In genomic region chr12:3238361-3239051, GRCm38 (mm10) we compare ENCODE assay signal across 12 mouse cellular contexts.
DNase-seq lines count a peak whose midpoint lies in the region; ATAC-seq and TF ChIP-seq lines count a peak whose summit lies in the region.
"Had no signal": no experiment of that assay in that cellular context is flagged by ENCODE, and none has a peak within 500 bp of the region (broad histone marks: within the 10 kb centered on the region; RNA-seq: fewer than 3 reads in every experiment).

No protein-coding gene starts in this region.

- no peak for ATAC-seq in hindbrain, postnatal 0 days
- peak; percentile 6 for ATAC-seq in CD4-positive, CD25-positive, alpha-beta regulatory T cell, adult 4 months
- ATAC-seq in megakaryocyte progenitor cell, adult 5-6 weeks (replicated peaks; ENCODE audit: poor library complexity), result 0 out of 2 replicates have a peak, but pooled peaks have one; percentile 0

- H3K4me3 ChIP-seq in hindbrain, embryonic 10.5 days, result no peak overlapping the region
- H3K4me3 ChIP-seq in hindbrain, postnatal 0 days (ENCODE audit: low read length), result no peak overlapping the region
- no peak overlapping the region for H3K4me3 ChIP-seq in heart, embryonic 10.5 days
- H3K4me3 ChIP-seq: limb, embryonic 12.5 days had no signal

- H3K4me1 ChIP-seq in hindbrain, embryonic 10.5 days (replicated peaks), result peaks cover 6% of the 10 kb centered on the region; the same call in 1 of the 2 replicates
- H3K4me1 ChIP-seq in hindbrain, postnatal 0 days (ENCODE audit: insufficient read depth, low read length), result 0 out of 2 replicates have a peak, but pooled peaks cover 3% of the 10 kb centered on the region
- H3K4me1 ChIP-seq in heart, embryonic 10.5 days, result peaks cover 4% of the 10 kb centered on the region; the same call in 1 of the 2 replicates
- H3K4me1 ChIP-seq: limb, embryonic 12.5 days had no signal

- peaks cover 44% of the 10 kb centered on the region for H3K36me3 ChIP-seq in hindbrain, embryonic 10.5 days
- H3K36me3 ChIP-seq in hindbrain, postnatal 0 days (ENCODE audit: insufficient read depth, low read length), result peaks cover 16% of the 10 kb centered on the region; the same call in 1 of the 2 replicates
- H3K36me3 ChIP-seq in heart, embryonic 10.5 days, result peaks cover 46% of the 10 kb centered on the region

- H3K27ac ChIP-seq in hindbrain, embryonic 10.5 days, result no peak overlapping the region
- no peak overlapping the region for H3K27ac ChIP-seq in hindbrain, postnatal 0 days
- H3K27ac ChIP-seq in heart, embryonic 10.5 days, result no peak overlapping the region
- H3K27ac ChIP-seq: limb, embryonic 12.5 days; macrophage had no signal

- no peak overlapping the region for H3K4me2 ChIP-seq in hindbrain, postnatal 0 days (ENCODE audit: low read depth, low read length)
- H3K4me2 ChIP-seq: limb, embryonic 12.5 days had no signal

- H3K9me3 ChIP-seq in hindbrain, embryonic 10.5 days, result peaks cover 48% of the 10 kb centered on the region
- H3K9me3 ChIP-seq in hindbrain, postnatal 0 days (ENCODE audit: low read length), result no peaks in the 10 kb centered on the region
- peaks cover 24% of the 10 kb centered on the region for H3K9me3 ChIP-seq in heart, embryonic 10.5 days

- peak; percentile 15 for DNase-seq in hindbrain, embryonic 10.5 days (ENCODE audit: low spot score)
- DNase-seq in hindbrain, postnatal 0 days (ENCODE audit: low spot score), result no peak
- DNase-seq in T-cell, adult 2 months (ENCODE audit: low spot score), result peak; percentile 67
- no peak for DNase-seq in urinary bladder, postnatal 25 days (ENCODE audit: low spot score)
- DNase-seq in heart, embryonic 10.5 days (ENCODE audit: low spot score), result no peak
- DNase-seq in adipocyte (ENCODE audit: low spot score), result no peak
- DNase-seq: gastrocnemius, postnatal 25 days; kidney, adult 18-20 months had no signal

- WGBS in hindbrain, embryonic 10.5 days, result 92% methylated on average over 16 of the region's 16 CpGs
- WGBS in hindbrain, postnatal 0 days, result 75% methylated on average over 16 of the region's 16 CpGs
- WGBS in heart, embryonic 10.5 days, result 94% methylated on average over 16 of the region's 16 CpGs

- no peak for TF ChIP-seq CTCF in hindbrain, postnatal 0 days (IDR thresholded peaks at IDR 0.05; ENCODE audit: low read depth)

- H3K27me3 ChIP-seq in hindbrain, embryonic 10.5 days (ENCODE audit: insufficient read depth, poor library complexity, severe bottlenecking), result no peaks in the 10 kb centered on the region
- no peaks in the 10 kb centered on the region for H3K27me3 ChIP-seq in hindbrain, postnatal 0 days (ENCODE audit: insufficient read depth, low read length)
- no peaks in the 10 kb centered on the region for H3K27me3 ChIP-seq in heart, embryonic 10.5 days (ENCODE audit: insufficient read depth, poor library complexity, severe bottlenecking)
- H3K27me3 ChIP-seq: limb, embryonic 12.5 days had no signal

- no peak overlapping the region for H3K9ac ChIP-seq in hindbrain, postnatal 0 days (replicated peaks; ENCODE audit: low read length)
- H3K9ac ChIP-seq: limb, embryonic 12.5 days had no signal

Comparison
In these comparisons a context has a peak if more than half of its experiments do, and no peak if none do; other contexts are left out.
1. DNase-seq: peak in hindbrain, embryonic 10.5 days (single experiment) and T-cell, adult 2 months (single experiment); none in hindbrain, postnatal 0 days (single experiment), urinary bladder, postnatal 25 days (single experiment), heart, embryonic 10.5 days (single experiment) and adipocyte (single experiment).